Mouse (Mus musculus): ENCODE results near the gene Ankub1.

DNA sequence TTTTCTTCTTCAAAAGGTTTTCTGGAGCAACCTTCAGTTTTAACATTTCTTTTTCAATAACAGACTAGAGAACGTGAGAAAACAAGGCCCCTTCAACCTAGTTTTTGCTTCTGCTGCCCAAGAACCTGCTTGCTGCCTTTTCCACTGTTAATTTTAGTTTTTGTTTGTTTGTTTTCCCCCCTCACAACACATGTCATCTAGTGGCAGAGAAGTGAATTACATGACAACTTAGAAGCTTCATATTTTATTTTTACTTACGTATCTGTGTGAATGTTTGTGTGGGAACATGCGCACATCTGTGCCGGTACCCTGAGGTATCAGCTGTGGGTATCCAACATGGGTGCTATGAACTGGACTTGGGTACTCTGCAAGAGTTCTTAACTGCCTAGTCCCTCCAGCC lies 76.9 kb downstream of the Ankub1 start:
- TF ChIP-seq CTCF (IDR thresholded peaks at IDR 0.05) (peak; percentile 75), POLR2A (IDR thresholded peaks at IDR 0.05; ENCODE audit: insufficient read depth, low read depth, low read length) (no peak), EP300 (IDR thresholded peaks at IDR 0.05; ENCODE audit: insufficient read depth, low read depth, low read length) (no peak)
